Mouse (Mus musculus) T-helper 2 cell (primary cell): ENCODE measurements around the gene Cep162.

Experiments
- in situ Hi-C: fragments of 300-600 bp; cut with MboI, MseI; formaldehyde crosslinking; loops from one replicate; pipeline ENCODE4 v1.15.1; 2025; ENCODE audit warnings: high pct_unique_total_duplicates

Gene Cep162

DNA sequence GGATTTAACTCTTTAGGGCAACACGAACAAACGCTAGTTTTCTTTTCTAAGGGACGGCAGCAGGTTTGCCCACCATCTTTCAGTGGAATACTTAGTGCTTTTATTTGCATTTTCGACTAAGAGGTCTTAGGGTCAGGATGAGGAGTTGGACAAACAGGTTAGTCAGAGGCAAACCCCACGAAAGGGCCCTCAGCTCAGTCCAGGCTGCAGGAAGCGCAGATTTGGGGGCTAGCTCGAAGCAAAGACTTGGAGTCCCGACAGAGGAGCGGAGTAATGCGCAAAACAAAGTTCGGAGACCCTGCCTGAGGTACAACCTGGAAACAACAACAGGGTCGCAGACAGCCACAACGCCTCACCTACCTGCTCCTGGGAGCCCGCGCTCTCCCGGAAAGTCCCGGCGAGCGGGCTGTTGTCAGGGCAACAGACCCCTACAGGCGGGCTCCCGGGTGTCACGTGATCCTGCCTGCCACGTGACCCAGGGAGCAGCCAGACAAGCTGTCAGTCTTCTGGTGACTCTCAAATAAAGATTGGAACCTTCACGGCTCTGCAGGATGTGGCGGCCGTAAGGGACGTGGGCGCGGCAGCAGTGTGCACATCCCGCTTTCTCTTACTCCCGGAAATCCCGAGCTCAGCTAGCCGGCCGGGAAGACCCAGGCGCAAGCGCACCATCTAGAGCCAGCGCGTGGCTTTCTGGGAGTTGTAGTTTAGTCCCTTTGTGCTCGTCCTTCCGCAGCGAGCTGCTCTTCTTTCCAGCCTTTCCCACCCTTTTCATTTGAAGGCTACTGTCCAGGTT lies at the start of gene Cep162:
Gene Cep162 (minus strand): TSS at position 634 of the 793 bp plus-strand sequence.
- in situ Hi-C loops = loop anchor here (5.0 kb wide), 1 partner anchor 228 kb away; no protein-coding TSS in a partner anchor

DNA sequence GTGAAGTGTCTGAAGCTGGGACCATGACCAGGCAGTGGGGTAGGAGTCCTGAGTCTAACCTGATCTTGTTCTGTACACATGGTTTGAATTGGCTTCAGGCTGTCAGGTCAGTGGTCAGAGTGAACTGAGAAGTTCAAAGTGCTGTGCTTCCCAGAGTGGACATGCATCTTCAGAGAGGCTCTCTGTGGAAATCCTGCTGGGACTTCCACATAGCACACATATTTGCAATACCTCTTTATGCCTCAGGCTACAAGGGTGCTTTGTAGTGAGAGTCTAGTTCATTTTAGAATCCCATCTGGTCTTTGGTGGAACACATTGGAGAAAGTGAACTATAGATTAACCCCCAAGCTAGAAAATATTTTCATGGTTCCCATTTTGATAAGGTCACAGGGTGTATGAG lies 47.9 kb upstream of the Cep162 start:
- in situ Hi-C loops = no loop called here

DNA sequence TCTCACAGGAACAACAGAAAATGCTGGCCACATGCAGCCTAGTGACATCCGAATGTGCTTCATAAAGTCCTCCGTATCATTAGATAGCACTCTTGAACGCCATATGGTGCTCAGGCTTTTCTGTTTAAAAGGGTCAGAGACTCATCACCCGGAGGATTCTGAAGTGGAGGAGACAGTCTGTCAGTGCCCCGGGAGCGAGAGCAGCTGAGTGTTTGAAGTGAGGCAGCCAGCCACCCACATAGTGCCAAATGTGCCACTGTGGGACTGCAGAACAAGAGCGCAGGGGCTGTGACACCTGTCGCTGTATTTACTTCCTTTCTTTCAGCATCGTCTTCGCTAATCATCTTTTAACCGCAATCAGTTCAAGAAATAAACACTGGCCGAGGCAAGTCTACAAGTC lies 43.6 kb upstream of the Cep162 start:
- in situ Hi-C loops = no loop called here

DNA sequence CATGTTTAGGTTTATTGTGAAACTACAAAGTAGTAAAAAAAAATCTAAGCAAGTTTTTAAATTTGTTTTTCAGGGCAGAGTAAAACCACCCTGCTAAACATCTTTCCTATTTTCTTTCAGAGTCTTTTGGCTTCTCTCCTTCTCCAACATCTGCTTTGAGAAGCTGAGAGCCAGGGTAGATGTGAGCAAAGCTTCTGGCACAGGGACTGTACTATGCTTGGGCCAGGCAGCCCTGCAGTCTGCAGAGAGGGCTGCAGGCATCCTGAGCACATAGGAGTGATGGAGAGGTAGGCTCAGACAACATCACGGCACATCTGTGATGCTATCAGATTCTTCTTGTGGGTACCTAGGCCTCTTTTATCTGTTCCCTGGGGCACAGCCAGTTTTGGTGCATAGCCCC lies 42.2 kb upstream of the Cep162 start:
- in situ Hi-C loops = no loop called here

DNA sequence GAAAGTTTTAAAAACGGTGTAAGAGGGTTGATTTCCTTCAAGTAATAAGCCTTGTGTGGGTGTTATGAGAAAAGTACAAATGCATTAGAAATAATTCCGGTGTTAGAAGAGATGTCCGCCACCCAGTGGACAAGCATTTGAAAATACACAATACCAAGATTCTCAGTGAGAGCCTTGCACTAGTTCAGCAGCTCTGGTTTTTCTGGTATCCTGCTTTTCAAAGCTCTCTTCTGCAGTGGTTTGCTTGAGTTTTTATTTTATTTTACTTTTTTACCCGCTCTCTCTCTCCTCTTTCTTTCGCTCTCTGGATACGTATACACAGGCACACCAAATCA lies 327 bp upstream of the Cep162 start:
- in situ Hi-C loops = no loop called here

DNA sequence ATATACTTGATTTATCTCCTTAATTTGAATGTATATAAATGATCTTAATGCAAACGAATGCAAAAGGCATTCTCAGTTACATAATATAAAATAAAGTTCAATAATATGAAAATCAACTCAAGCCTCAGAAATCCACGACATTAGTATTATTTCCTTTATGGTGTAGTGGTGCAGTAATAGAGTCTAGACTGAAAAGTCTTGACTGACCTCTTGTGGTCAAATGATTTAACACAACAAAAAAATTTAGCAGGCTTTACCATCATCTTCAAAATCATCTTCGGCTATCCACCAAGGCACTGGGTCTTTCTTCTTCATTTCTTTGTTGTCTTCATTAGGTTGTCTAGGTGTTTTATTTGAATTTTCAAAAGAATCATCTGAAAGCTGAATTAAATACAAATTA lies 7.2 kb downstream of the Cep162 start:
- in situ Hi-C loops = loop anchor here (25.0 kb wide), 2 partner anchors 1214 to 1536 kb away; partner anchors contain the start of gene Gm20537

DNA sequence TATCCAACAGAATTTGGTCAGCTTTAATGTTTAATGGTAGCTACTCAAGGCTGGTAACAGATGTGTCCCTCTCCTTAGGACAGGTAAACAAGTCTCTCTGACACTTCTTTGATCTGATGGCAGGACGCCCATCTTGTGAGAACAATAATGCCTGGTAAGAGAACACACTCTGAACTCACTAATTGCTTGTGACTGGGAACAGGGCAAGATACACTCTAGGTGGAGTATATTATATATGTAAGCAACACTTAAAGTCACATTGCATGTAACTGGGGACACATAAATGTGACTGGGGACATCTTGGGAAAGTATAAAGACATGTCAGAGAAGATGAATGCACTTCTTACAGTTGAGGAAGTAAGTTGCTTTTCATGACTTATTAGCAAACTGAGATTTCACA lies 7.7 kb downstream of the Cep162 start:
- in situ Hi-C loops = loop anchor here (25.0 kb wide), 2 partner anchors 1215 to 1535 kb away; partner anchors contain the start of gene Gm20537

DNA sequence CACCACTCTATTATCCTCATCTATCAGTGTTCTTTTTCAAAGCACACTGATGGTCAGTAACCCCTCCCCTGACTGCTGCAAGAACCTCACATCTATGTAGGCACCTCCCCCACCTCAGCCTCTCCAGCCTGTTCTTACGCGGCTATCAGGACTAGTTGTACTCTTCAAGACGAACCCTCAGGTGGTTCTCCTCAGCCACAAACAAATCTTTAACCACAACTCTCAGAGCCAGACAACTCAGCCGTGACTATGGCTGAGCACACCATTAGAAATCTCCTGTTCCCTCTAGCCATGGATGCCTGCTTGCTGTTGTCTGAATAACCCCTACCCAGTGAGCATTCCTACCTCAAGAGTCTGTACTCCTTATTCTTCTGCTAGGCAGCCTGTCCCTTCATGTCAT lies 42.1 kb downstream of the Cep162 start:
- in situ Hi-C loops = no loop called here

DNA sequence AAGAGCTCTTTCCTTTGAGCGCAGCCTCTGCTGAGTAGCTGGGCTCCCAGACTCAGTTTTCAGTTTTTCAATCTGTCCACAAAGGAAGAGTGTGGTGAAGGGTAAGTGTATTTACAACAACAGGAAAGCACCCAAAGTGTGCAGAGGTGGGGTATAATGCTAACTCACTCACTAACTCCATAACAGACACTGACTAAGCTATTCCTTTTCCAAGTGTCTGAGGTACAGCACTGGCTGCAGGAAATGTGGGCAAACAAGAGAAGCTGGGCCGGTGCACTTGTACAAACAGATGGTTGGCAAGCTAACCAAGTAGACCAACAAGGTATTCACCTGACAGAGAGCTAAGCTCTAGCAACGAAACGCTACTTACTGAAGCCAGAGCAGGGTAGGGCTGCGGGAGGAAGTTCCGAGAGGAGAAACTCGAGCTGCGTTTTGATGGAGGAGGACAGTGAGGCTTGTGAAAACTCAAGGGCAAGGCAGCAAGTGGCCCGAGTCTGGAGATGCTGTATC lies 44.5 kb downstream of the Cep162 start:
- in situ Hi-C loops = no loop called here

DNA sequence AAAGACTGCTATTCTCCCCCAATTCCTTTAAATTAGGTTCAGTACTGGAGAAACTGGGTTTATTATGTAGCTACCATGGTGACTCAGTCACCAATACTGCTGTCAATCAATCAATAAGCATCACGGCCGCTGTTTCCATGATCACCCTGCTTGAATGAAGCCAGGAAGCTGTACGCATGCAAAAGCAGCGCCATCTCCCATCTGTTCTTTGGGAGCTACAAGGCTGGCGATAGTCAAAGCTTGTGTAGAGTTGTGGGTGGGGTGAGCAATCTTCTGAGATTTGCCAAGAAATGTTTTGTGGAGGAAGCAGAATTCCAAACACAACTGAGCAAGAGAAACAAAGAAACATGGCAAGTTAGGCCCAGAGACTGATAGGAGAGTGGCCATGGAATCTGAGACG lies 52.9 kb downstream of the Cep162 start:
- in situ Hi-C loops = no loop called here

DNA sequence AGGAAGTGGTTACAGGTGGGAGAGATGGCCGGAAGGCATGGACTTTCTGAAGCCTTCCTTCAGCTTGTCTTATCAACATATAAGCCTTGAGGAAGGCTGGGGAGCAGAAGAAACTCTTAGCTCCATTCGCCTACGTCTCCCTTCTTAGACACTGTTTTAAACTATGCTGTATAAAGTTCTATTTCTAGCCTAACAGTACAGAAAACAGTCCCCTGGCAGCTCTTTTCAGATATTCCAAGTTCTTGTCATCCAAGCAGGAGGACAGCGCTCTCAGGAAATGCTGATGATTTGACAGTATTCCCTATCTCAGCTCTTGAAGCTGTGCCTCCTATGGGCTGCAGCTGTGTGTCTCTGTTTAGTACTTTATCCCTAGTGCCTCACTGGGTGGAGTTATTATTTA lies 54.4 kb downstream of the Cep162 start:
- in situ Hi-C loops = no loop called here

DNA sequence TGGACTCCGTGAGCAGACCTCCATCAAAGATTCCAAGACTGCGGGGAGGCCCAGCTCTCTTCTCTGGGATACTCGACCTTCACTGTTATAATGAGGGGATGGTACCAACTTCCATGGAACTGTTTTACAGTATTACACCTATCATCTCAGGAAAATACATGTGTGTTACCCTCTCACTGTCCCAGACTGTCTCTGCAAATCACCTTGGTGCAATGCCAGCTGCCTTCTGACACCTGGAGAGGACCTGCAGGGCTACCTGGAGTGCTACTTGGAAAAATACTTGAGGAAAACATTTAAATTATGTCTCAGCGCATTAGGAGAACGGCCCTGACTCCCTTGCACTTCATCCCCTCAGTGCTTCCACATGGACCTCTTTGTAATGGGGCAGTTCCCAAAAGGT lies 54.9 kb downstream of the Cep162 start:
- in situ Hi-C loops = no loop called here

DNA sequence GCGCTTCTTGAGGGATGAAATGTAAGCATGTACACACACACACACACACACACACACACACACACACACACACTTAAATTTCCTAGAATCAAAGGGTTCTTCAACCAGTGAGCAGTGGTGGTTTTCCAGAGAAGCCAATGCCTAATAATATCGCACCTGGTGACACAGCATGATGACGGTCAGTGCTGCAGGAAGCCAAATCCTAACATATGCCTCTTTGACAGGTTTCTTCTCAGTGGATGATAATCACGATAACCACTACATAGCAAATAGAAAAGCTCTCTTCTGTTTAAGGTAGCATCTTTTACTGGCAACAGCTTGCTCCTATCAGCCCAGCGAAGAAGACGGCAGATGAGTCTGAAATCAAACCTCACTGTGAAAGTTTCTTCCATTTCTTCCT lies 57.3 kb downstream of the Cep162 start:
- in situ Hi-C loops = no loop called here

DNA sequence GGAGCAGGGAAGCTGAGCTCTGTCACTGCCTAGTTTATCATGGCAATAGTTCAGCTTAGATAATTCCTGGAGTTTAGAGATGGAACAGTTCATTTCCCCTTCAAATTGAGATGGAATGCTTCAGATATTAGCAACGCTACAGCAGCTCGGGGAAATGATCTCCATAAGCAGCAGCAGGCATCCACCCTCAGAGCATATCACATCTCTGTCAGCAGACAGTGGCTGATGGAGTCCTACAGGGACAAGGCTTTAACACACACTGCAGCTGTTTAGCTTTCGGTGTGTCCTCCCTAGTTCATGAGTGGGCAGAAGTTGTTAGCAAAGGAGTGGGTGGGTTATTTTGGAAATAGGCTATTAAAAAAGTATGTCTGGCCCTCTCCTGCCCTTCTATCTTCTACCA lies 58.1 kb downstream of the Cep162 start:
- in situ Hi-C loops = no loop called here

DNA sequence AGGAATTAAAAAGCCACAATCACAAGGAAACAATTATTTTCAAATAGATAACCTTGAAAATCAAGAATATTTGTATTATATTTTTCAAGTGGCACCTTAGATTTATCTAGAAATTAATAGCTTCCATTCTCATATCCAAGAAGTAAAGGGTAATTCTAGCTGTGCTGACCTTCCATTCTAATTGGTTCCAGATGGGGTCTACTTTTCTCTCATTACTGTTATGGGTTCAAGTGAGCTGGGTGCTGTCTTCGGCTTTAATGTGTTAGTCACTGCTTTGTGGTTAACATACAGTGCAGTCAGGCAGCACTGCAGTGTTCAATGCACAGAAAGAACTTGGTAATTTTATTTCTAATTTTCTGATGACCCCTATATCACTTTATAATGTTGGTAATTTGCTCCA lies 61.6 kb downstream of the Cep162 start:
- in situ Hi-C loops = no loop called here

DNA sequence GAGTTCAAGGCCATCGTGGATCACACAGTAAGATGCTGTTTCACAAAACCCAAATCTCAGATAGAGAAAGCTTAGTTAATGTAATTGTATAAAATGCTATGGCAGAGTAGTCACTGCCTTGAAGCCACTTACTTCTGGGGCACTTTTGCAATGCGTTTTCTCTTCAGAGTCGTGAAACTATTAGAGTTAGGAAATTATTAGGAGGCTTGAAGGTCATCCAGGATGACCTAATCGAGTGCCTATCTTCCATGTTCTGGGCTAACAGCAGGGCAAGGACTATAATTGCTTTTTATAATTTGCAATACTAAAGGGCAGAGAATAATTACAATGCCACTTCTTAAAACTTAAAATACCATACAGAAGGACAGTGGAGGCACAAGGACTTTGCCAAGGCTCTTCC lies 68.0 kb downstream of the Cep162 start:
- in situ Hi-C loops = no loop called here

DNA sequence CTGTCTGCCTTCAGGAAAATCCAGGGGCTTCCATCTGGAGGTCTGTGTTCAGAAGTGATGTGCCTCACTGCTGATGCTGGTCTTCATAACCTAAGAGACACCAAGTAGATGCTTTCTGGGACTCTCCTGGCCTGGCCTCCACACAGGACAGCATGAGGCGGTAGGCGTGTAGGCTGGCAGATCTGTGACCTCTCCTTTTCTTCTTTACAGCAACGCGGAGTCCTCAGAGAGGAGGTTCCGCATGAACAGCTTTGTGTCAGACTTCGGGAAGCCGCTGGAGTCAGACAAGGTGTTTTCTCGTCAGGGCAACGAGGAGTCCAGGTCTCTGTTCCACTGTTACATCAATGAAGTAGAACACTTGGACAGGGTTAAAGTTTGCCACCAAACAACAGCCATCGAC lies 73.1 kb downstream of the Cep162 start:
- in situ Hi-C loops = no loop called here

DNA sequence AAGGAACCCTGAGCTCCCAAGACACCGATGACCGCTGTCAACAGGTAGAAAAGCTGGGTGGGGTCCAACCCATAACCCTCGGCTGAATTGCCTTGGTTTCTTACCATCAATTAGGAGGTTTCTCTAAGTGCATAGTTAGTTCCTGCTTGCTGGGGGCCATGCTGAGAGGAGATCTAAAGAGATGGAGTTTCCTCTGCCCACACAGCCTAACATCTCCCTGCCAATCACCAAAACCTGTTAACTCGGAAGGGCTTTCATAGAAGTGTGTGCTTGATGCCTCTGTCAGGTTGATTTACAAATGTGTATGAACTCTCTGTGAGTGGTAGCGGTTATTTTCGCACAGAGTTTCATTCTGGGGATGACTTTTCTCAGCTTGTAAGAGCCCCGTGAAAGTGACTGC lies 76.8 kb downstream of the Cep162 start:
- in situ Hi-C loops = no loop called here

DNA sequence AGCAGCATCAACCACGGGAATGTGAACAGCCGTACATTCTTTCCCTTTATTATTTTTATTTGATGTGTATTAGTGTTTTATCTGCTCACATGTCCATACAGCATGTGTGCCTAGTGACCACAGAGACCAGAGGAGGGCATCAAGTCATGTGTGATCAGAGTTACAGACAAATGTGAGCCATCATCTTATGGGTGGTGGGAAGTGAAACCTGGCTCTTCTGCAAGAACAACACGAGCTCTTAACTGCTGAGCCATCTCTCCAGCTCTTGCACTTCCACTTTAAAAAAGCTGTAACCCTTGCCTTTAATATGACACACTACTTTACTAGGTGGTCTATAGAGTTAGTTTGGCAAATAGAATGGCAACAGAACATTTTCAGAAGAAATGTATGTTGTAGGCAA lies 83.8 kb downstream of the Cep162 start:
- in situ Hi-C loops = no loop called here

DNA sequence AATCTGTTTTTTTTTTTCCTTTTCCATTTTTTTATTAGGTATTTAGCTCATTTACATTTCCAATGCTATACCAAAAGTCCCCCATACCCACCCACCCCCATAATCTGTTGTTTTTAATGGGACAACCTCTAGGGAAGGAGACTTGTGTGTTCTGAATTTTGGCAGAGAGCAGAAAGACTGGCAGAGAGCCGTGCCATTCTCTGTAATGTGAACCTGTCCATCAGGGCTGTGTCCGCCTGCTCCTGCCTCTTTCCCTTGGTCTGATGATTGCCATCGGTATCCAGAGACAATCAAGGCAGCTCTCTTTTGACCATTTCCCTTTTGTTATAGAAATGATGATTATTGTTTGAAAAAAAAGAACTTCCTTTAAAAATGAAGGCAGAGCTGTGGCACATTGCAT lies 84.4 kb downstream of the Cep162 start:
- in situ Hi-C loops = no loop called here

DNA sequence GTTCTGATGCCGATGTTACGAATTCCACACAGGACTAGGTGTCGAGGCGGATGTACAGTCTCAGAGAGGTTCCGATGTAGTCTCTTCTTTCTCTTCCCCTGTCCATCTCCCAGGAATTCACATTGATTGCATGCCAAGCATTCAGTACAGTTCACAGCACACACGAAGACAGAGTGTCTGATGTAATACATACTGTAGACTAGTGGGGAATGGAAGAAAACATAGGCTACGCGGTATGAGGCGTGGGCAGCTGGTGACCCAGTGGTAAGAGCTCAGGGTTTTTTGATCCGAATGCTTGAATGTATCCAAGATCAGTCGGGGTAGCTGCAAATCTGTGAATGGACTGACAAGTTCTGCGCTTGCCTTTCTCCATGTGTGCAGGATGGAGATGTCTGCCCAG lies 86.2 kb downstream of the Cep162 start:
- in situ Hi-C loops = loop anchor here (10.0 kb wide), 1 partner anchor 744 kb away; no protein-coding TSS in a partner anchor

DNA sequence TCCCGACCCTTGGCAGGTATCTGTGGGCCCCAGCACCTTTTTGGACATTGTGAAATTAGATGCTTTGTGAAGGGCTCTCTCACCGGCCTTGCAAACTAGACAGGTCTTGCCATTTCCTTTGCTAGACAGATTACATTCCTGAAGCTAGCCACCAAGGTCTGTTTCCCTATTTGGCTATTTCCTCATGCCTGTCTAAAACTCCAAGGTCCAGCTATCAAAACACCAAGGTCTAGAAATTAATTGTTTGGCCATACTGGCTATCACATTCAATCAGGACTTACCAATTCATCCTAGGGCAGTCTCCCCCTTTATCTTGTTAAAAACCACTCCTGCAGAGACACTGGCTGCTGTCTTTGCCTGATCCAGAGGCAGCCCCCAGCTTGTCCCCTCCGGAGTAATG lies 87.3 kb downstream of the Cep162 start:
- in situ Hi-C loops = loop anchor here (10.0 kb wide), 1 partner anchor 743 kb away; no protein-coding TSS in a partner anchor
